Comparison of ENCODE assay signal across 22 mouse cellular contexts in the genomic region with DNA sequence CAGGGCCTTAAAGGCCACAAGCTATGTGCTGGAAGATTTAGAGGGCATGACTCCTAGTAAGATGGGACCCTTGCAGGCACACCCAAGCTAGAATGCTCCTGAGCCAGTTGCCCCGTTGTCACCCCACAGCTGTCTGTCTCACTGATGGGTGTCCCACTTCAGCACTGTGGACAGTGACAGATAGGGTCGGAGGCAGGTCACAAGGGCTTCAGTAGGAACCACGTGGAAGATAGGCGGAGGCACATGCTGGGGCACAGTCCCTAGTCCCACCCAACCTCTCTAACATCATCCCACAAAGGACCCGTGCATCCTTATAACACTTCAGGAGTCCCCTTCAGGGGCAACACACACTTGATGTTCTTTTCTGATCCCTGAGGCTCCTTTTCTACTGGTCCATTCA. TPM values are rescaled to one million over a fixed set of nuclear protein-coding genes. Genes with fewer than 3 reads are reported as not detected.
A peak's percentile ranks its signal among the peaks of the same experiment; 100 is the strongest.
DNase-seq lines count a peak whose midpoint lies in the region; ATAC-seq and TF ChIP-seq lines count a peak whose summit lies in the region.
"Had no signal": no experiment of that assay in that cellular context is flagged by ENCODE, and none has a peak within 500 bp of the region (broad histone marks: within the 10 kb centered on the region; RNA-seq: fewer than 3 reads in every experiment).

No protein-coding gene starts in this region.

- H3K4me3 ChIP-seq in intestine, embryonic 15.5 days (replicated peaks), result no peak overlapping the region
- no peak overlapping the region for H3K4me3 ChIP-seq in intestine, postnatal 0 days (ENCODE audit: low read depth, low read length)
- no peak overlapping the region for H3K4me3 ChIP-seq in myocyte
- H3K4me3 ChIP-seq: embryonic facial prominence, embryonic 10.5 days; forebrain, embryonic 13.5 days; heart, embryonic 13.5 days; hindbrain, embryonic 15.5 days had no signal

- no peaks in the 10 kb centered on the region for H3K9me3 ChIP-seq in intestine, embryonic 15.5 days
- H3K9me3 ChIP-seq in intestine, postnatal 0 days (ENCODE audit: control insufficient read depth), result no peaks in the 10 kb centered on the region
- H3K9me3 ChIP-seq: embryonic facial prominence, embryonic 10.5 days; forebrain, embryonic 13.5 days; heart, embryonic 13.5 days; hindbrain, embryonic 15.5 days had no signal

- TF ChIP-seq CTCF in intestine, postnatal 0 days (IDR thresholded peaks at IDR 0.05; ENCODE audit: low read depth), result no peak

- TF ChIP-seq POLR2A in myocyte (IDR thresholded peaks at IDR 0.05; ENCODE audit: insufficient read length, low read depth), result no peak

- H3K9ac ChIP-seq in intestine, embryonic 15.5 days, result no peak overlapping the region
- H3K9ac ChIP-seq in intestine, postnatal 0 days (ENCODE audit: low read depth, low read length), result no peak overlapping the region
- H3K9ac ChIP-seq: forebrain, embryonic 13.5 days; heart, embryonic 13.5 days; hindbrain, embryonic 15.5 days had no signal

- no peak overlapping the region for H3K4me2 ChIP-seq in intestine, embryonic 15.5 days (replicated peaks)
- no peak overlapping the region for H3K4me2 ChIP-seq in intestine, postnatal 0 days (replicated peaks; ENCODE audit: low read depth)
- no peak overlapping the region for H3K4me2 ChIP-seq in myocyte (ENCODE audit: low read depth)
- H3K4me2 ChIP-seq: forebrain, embryonic 13.5 days; heart, embryonic 13.5 days; hindbrain, embryonic 15.5 days had no signal

- peak; percentile 48; the same call in 1 of the 2 replicates for ATAC-seq in intestine, embryonic 15.5 days
- no peak for ATAC-seq in intestine, postnatal 0 days
- ATAC-seq: activated CD4-positive, CD25-positive, alpha-beta regulatory T cell, adult 4 months; forebrain, embryonic 13.5 days had no signal

- no peak overlapping the region for H3ac ChIP-seq in myocyte (ENCODE audit: control insufficient read depth, insufficient read length)

- peak; percentile 74 for DNase-seq in ES-CJ7 (ENCODE audit: low read depth, low spot score)
- peak; percentile 72 for DNase-seq in ZHBTc4 (ENCODE audit: low read depth, low spot score)
- DNase-seq in spleen, adult 18-20 months, result no peak
- no peak for DNase-seq in cerebellum, postnatal 14 days
- DNase-seq in kidney, postnatal 14 days, result no peak
- DNase-seq: cerebellum, adult 8-10 months; cerebellum, postnatal 25 days; gastrocnemius, postnatal 36 days; heart, adult 11 months; heart, postnatal 36 days; kidney, adult 18-20 months had no signal

- 34% methylated on average over 5 of the region's 5 CpGs for WGBS in intestine, embryonic 15.5 days
- WGBS in intestine, postnatal 0 days, result 34% methylated on average over 5 of the region's 5 CpGs

- H3K36me3 ChIP-seq in intestine, embryonic 15.5 days, result peaks cover 12% of the 10 kb centered on the region
- H3K36me3 ChIP-seq in intestine, postnatal 0 days (ENCODE audit: control insufficient read depth, insufficient read depth), result peaks cover 35% of the 10 kb centered on the region
- peaks cover 11% of the 10 kb centered on the region for H3K36me3 ChIP-seq in myocyte (ENCODE audit: control insufficient read depth, insufficient read depth)

- H3K27me3 ChIP-seq in intestine, embryonic 15.5 days (replicated peaks), result no peaks in the 10 kb centered on the region
- no peaks in the 10 kb centered on the region for H3K27me3 ChIP-seq in intestine, postnatal 0 days (replicated peaks; ENCODE audit: control insufficient read depth, insufficient read depth, low read length)
- H3K27me3 ChIP-seq in myocyte (ENCODE audit: control insufficient read depth, insufficient read depth, insufficient read length), result no peaks in the 10 kb centered on the region
- H3K27me3 ChIP-seq: forebrain, embryonic 13.5 days; heart, embryonic 13.5 days; hindbrain, embryonic 15.5 days had no signal

- no peak overlapping the region for H3K27ac ChIP-seq in intestine, embryonic 15.5 days
- H3K27ac ChIP-seq in intestine, postnatal 0 days (ENCODE audit: low read depth, low read length), result no peak overlapping the region
- H3K27ac ChIP-seq: embryonic facial prominence, embryonic 10.5 days; forebrain, embryonic 13.5 days; heart, embryonic 13.5 days; hindbrain, embryonic 15.5 days had no signal

- H3K79me2 ChIP-seq in myocyte (ENCODE audit: control insufficient read depth, insufficient read depth), result no peaks in the 10 kb centered on the region

- H3K4me1 ChIP-seq in intestine, embryonic 15.5 days (replicated peaks), result 0 out of 2 replicates have a peak, but pooled peaks cover 4% of the 10 kb centered on the region
- H3K4me1 ChIP-seq in intestine, postnatal 0 days (replicated peaks; ENCODE audit: control insufficient read depth, insufficient read depth, low read length), result 0 out of 2 replicates have a peak, but pooled peaks cover 3% of the 10 kb centered on the region
- H3K4me1 ChIP-seq: embryonic facial prominence, embryonic 10.5 days; forebrain, embryonic 13.5 days; heart, embryonic 13.5 days; hindbrain, embryonic 15.5 days had no signal

TF ChIP-seq in myocyte, 11 proteins besides CTCF, POLR2A, EP300 and RAD21:
- peak; percentile 89 for TF ChIP-seq REST (IDR thresholded peaks at IDR 0.05; ENCODE audit: insufficient read depth, insufficient read length)
- TF ChIP-seq MYOG (IDR thresholded peaks at IDR 0.05; ENCODE audit: control insufficient read depth in 1 of 3, insufficient read depth in 1 of 3, insufficient read length in 2 of 3, low read depth in 2 of 3), result peak in 1 of 3 experiments; percentile 46
- TF ChIP-seq CEBPB (IDR thresholded peaks at IDR 0.05; ENCODE audit: insufficient read depth, poor library complexity, severe bottlenecking), result no peak
- TF ChIP-seq MAX (IDR thresholded peaks at IDR 0.05; ENCODE audit: low read depth), result no peak
- peak in 1 of 3 experiments; percentile 17 for TF ChIP-seq MYOD1 (IDR thresholded peaks at IDR 0.05; ENCODE audit: control insufficient read depth in 1 of 3, insufficient read length in 2 of 3, low read depth in 2 of 3)
- TF ChIP-seq E2F4 (IDR thresholded peaks at IDR 0.05; ENCODE audit: insufficient read depth), result no peak
- no peak for TF ChIP-seq SRF (IDR thresholded peaks at IDR 0.05; ENCODE audit: control insufficient read depth, insufficient read length, low read depth)
- no peak for TF ChIP-seq USF1 (IDR thresholded peaks at IDR 0.05; ENCODE audit: low read depth)
- no peak for TF ChIP-seq TCF3 (IDR thresholded peaks at IDR 0.05; ENCODE audit: insufficient read length, low read depth)
- no peak for TF ChIP-seq TCF12 (IDR thresholded peaks at IDR 0.05; ENCODE audit: insufficient read depth, poor library complexity, severe bottlenecking)
- TF ChIP-seq POLR2AphosphoS2 (IDR thresholded peaks at IDR 0.05; ENCODE audit: insufficient read length, low read depth), result peak; percentile 24

RNA-seq across cellular contexts. Expression of a gene that starts 8.1 kb away (rescaled TPM):
- polyA plus RNA-seq in intestine, embryonic 15.5 days (2015; fragmentation: Nextera tagmentation; extraction: Ambion mirVana), result 0.11 and 0.18 TPM in 2 replicates
- polyA plus RNA-seq in intestine, postnatal 0 days (2015; fragmentation: Nextera tagmentation; extraction: Ambion mirVana), result 0.12 and 0.18 TPM in 2 replicates
- 0.14 TPM for polyA plus RNA-seq in myocyte (2012; fragmentation: generic; extraction: Trizol)
- polyA plus RNA-seq: activated CD4-positive, CD25-positive, alpha-beta regulatory T cell, adult 4 months; cortical plate, adult 2 months; heart, postnatal 0 days had no signal

RNA-seq across cellular contexts. Expression of a gene that starts 27.3 kb away (rescaled TPM):
- polyA plus RNA-seq in intestine, embryonic 15.5 days (2015; fragmentation: Nextera tagmentation; extraction: Ambion mirVana), result 64.5 and 66.6 TPM in 2 replicates
- polyA plus RNA-seq in intestine, postnatal 0 days (2015; fragmentation: Nextera tagmentation; extraction: Ambion mirVana), result 58.5 and 61.3 TPM in 2 replicates
- polyA plus RNA-seq in myocyte (2012; fragmentation: generic; extraction: Trizol), result 41.5 TPM

RNA-seq across cellular contexts. Expression of a gene that starts 48.1 kb away (rescaled TPM):
- polyA plus RNA-seq in intestine, embryonic 15.5 days (2015; fragmentation: Nextera tagmentation; extraction: Ambion mirVana), result not detected in 2 replicates
- 0.09 TPM in 1 of 2 replicates, not detected in the other for polyA plus RNA-seq in intestine, postnatal 0 days (2015; fragmentation: Nextera tagmentation; extraction: Ambion mirVana)
- polyA plus RNA-seq in myocyte (2012; fragmentation: generic; extraction: Trizol), result 0.04 TPM
- polyA plus RNA-seq: activated CD4-positive, CD25-positive, alpha-beta regulatory T cell, adult 4 months; adrenal gland, adult 2 months; forebrain, embryonic 13.5 days; heart, postnatal 0 days; hindbrain, embryonic 15.5 days had no signal

Comparison
In these comparisons a context has a peak if more than half of its experiments do, and no peak if none do; other contexts are left out.
1. DNase-seq: peak in ES-CJ7 (single experiment) and ZHBTc4 (single experiment); none in spleen, adult 18-20 months (0 of 2), cerebellum, postnatal 14 days (0 of 2) and kidney, postnatal 14 days (single experiment).